10 mouse cellular contexts compared by ENCODE assay signal in genomic region chr10:24395999-24396784, GRCm38 (mm10).
DNase-seq lines count a peak whose midpoint lies in the region; ATAC-seq lines count a peak whose summit lies in the region.
"Had no signal": no experiment of that assay in that cellular context is flagged by ENCODE, and none has a peak within 500 bp of the region (broad histone marks: within the 10 kb centered on the region; RNA-seq: fewer than 3 reads in every experiment).

No protein-coding gene starts in this region.

- H3K36me3 ChIP-seq in limb, embryonic 13.5 days: no peaks in the 10 kb centered on the region
- H3K36me3 ChIP-seq: forebrain, embryonic 12.5 days; hindbrain, embryonic 13.5 days; liver, embryonic 15.5 days had no signal

- WGBS in limb, embryonic 13.5 days: 56% methylated on average over 13 of the region's 13 CpGs

- no peak overlapping the region for H3K27ac ChIP-seq in limb, embryonic 13.5 days
- H3K27ac ChIP-seq: forebrain, embryonic 12.5 days; hindbrain, embryonic 13.5 days; liver, embryonic 15.5 days had no signal

- H3K9ac ChIP-seq in limb, embryonic 13.5 days: no peak overlapping the region
- H3K9ac ChIP-seq: forebrain, embryonic 12.5 days; hindbrain, embryonic 13.5 days; liver, embryonic 15.5 days had no signal

- H3K4me3 ChIP-seq in limb, embryonic 13.5 days: no peak overlapping the region
- H3K4me3 ChIP-seq: forebrain, embryonic 12.5 days; hindbrain, embryonic 13.5 days; liver, embryonic 15.5 days had no signal

- H3K4me2 ChIP-seq in limb, embryonic 13.5 days (replicated peaks): no peak overlapping the region
- H3K4me2 ChIP-seq: forebrain, embryonic 12.5 days; hindbrain, embryonic 13.5 days; liver, embryonic 15.5 days had no signal

- no peaks in the 10 kb centered on the region for H3K9me3 ChIP-seq in limb, embryonic 13.5 days
- H3K9me3 ChIP-seq: forebrain, embryonic 12.5 days; hindbrain, embryonic 13.5 days; liver, embryonic 15.5 days had no signal

- 0 out of 2 replicates have a peak, but pooled peaks cover 5% of the 10 kb centered on the region for H3K4me1 ChIP-seq in limb, embryonic 13.5 days
- H3K4me1 ChIP-seq: forebrain, embryonic 12.5 days; hindbrain, embryonic 13.5 days; liver, embryonic 15.5 days had no signal

- no peaks in the 10 kb centered on the region for H3K27me3 ChIP-seq in limb, embryonic 13.5 days
- H3K27me3 ChIP-seq: forebrain, embryonic 12.5 days; hindbrain, embryonic 13.5 days; liver, embryonic 15.5 days had no signal

- DNase-seq in layer of hippocampus, adult 8-10 months (ENCODE audit: low spot score in 2 of 2): peak; percentile 12 to 14
- no peak for DNase-seq in layer of hippocampus, adult 9-10 months (ENCODE audit: low spot score)
- DNase-seq in adipocyte (ENCODE audit: low spot score): peak; percentile 24
- DNase-seq in fat pad, adult 2 months (ENCODE audit: extremely low read depth, low read depth, low spot score): peak; percentile 28
- no peak for DNase-seq in thymus, postnatal 4 days

- peak; percentile 77; the same call in 1 of the 2 replicates for ATAC-seq in limb, embryonic 13.5 days (ENCODE audit: low FRiP score, low read depth)
- ATAC-seq in inflammation-experienced regulatory T-cells, adult 6 months: no peak

Comparison
In these comparisons a context has a peak if more than half of its experiments do, and no peak if none do; other contexts are left out.
1. DNase-seq: peak in layer of hippocampus, adult 8-10 months (2 of 2), adipocyte (single experiment) and fat pad, adult 2 months (single experiment); none in layer of hippocampus, adult 9-10 months (single experiment) and thymus, postnatal 4 days (single experiment).